Mouse (Mus musculus): Measurements from ENCODE around the gene Olfr275. TPM values are rescaled to one million over a fixed set of nuclear protein-coding genes. Genes with fewer than 3 reads are reported as not detected.
"Not testable (repeated sequence)": the region's sequence is repeated elsewhere in the genome, so short reads cannot be mapped to it uniquely, and the experiment has no call there.

Olfr275 gene
- not detected in 2 replicates for total RNA-seq (2017)

GRCm38 (mm10) chr4:52814304-52814703 lies at the start of gene Olfr275:
Olfr275 (plus strand) TSS chr4:52814604.
- no peak for ATAC-seq (replicated peaks; ENCODE audit: low read depth, poor library complexity, severe bottlenecking)

- no peak for ATAC-seq (replicated peaks; ENCODE audit: low read depth, poor library complexity, severe bottlenecking)
These were observed 48.8 kb upstream of the Olfr275 start for GRCm38 (mm10) chr4:52765612-52766011.

- no peak for ATAC-seq (replicated peaks; ENCODE audit: low read depth, poor library complexity, severe bottlenecking)
These were observed 42.2 kb upstream of the Olfr275 start for GRCm38 (mm10) chr4:52772186-52772585.

- ATAC-seq (replicated peaks; ENCODE audit: low read depth, poor library complexity, severe bottlenecking): no peak
These were observed 14.4 kb upstream of the Olfr275 start for GRCm38 (mm10) chr4:52800013-52800412.

- ATAC-seq (replicated peaks; ENCODE audit: low read depth, poor library complexity, severe bottlenecking): 0 out of 2 replicates have a peak, but pooled peaks have one; percentile 32
These were observed 2.5 kb upstream of the Olfr275 start for GRCm38 (mm10) chr4:52811871-52812270.

GRCm38 (mm10) chr4:52821375-52821774 lies 7.0 kb downstream of the Olfr275 start:
- ATAC-seq (replicated peaks; ENCODE audit: low read depth, poor library complexity, severe bottlenecking): no peak

- ATAC-seq (replicated peaks; ENCODE audit: low read depth, poor library complexity, severe bottlenecking): not testable (repeated sequence)
These were observed 31.0 kb downstream of the Olfr275 start for GRCm38 (mm10) chr4:52845411-52845810.

- ATAC-seq (replicated peaks; ENCODE audit: low read depth, poor library complexity, severe bottlenecking): no peak
These were observed 34.7 kb downstream of the Olfr275 start for GRCm38 (mm10) chr4:52849039-52849635.

- no peak for ATAC-seq (replicated peaks; ENCODE audit: low read depth, poor library complexity, severe bottlenecking)
These were observed 35.3 kb downstream of the Olfr275 start for GRCm38 (mm10) chr4:52849672-52850071.

- no peak for ATAC-seq (replicated peaks; ENCODE audit: low read depth, poor library complexity, severe bottlenecking)
These were observed 44.7 kb downstream of the Olfr275 start, which contains the start of gene Olfr273 for GRCm38 (mm10) chr4:52859136-52859535. Olfr273 (minus strand) TSS chr4:52859236.

- ATAC-seq (replicated peaks; ENCODE audit: low read depth, poor library complexity, severe bottlenecking): no peak
These were observed 49.8 kb downstream of the Olfr275 start for GRCm38 (mm10) chr4:52864156-52864555.

Other genes starting within 250 kb of the Olfr275 start
- gene Toporsl, start 218.3 kb upstream of the Olfr275 start, total RNA-seq (2017): not detected in 2 replicates
- gene Olfr273, start 44.6 kb downstream of the Olfr275 start, total RNA-seq (2017): not detected in 2 replicates
- gene Olfr272, start 104.6 kb downstream of the Olfr275 start, total RNA-seq (2017): not detected in 2 replicates
- gene Olfr270, start 149.9 kb downstream of the Olfr275 start, total RNA-seq (2017): not detected in 2 replicates
- not detected in 2 replicates for gene Nipsnap3a, start 174.7 kb downstream of the Olfr275 start, total RNA-seq (2017)
- 47.3 and 55.3 TPM in 2 replicates for gene Nipsnap3b, start 197.3 kb downstream of the Olfr275 start, total RNA-seq (2017)